Mouse (Mus musculus) cerebellum, adult 2 months (tissue): ENCODE results near the gene Msx1. TPM values are rescaled to one million over a fixed set of nuclear protein-coding genes. Genes with fewer than 3 reads are reported as not detected.

Experiments used
- DNase-seq, 2 experiments: peaks; one replicate each; pipeline ENCODE4 v3.0.0; 2021
- H3K27ac ChIP-seq: fragments of 200-500 bp; 2 replicates; pipeline ENCODE4 v1.5.1; 2012; ENCODE audit warnings: low read length, control low read depth, inconsistent platforms; ENCODE audit not compliant: insufficient read depth
- H3K27me3 ChIP-seq: fragments of 200-500 bp; 2 replicates; pipeline ENCODE4 v1.6.1; 2012; ENCODE audit warnings: inconsistent platforms, mild to moderate bottlenecking, low read length, moderate library complexity; ENCODE audit not compliant: control insufficient read depth, insufficient read depth
- H3K4me1 ChIP-seq: fragments of 200-500 bp; 2 replicates; pipeline ENCODE4 v1.6.1; 2011; ENCODE audit warnings: low read length; ENCODE audit not compliant: control insufficient read depth, insufficient read depth
- H3K4me3 ChIP-seq: fragments of 200-500 bp; replicated peaks from 2 replicates; pipeline ENCODE3; 2011; ENCODE audit warnings: mild to moderate bottlenecking, low read depth, low read length, control low read depth; ENCODE audit not compliant: insufficient read depth
- CTCF ChIP-seq: fragments of 200-500 bp; IDR thresholded peaks from 2 replicates; pipeline ENCODE4 v1.5.1; 2011; ENCODE audit warnings: low read depth, mild to moderate bottlenecking, control low read depth, low read length, moderate library complexity, borderline replicate concordance; ENCODE audit not compliant: insufficient read depth
- POLR2A ChIP-seq: fragments of 200-500 bp; IDR thresholded peaks from 2 replicates; pipeline ENCODE4 v1.6.1; 2011; ENCODE audit warnings: low read length, control low read depth, borderline replicate concordance; ENCODE audit not compliant: insufficient read depth
- WGBS: fragments of 180-500 bp; shearing (Covaris S2); methylation state at CpG from one replicate; pipeline ENCODE4 v1.1.7; 2018; 5-methylcytosine and 5-hydroxymethylcytosine counted together
- polyA plus RNA-seq: library from polyadenylated mRNA; depleted of rRNA; stranded (reverse); fragments of >200 nt; gene quantifications from 2 replicates; pipeline ENCODE4 v1.2.3, GENCODE M21; 2012; rRNA removed

Msx1 gene
- 3.4 and 7.1 TPM in 2 replicates for polyA plus RNA-seq

DNA sequence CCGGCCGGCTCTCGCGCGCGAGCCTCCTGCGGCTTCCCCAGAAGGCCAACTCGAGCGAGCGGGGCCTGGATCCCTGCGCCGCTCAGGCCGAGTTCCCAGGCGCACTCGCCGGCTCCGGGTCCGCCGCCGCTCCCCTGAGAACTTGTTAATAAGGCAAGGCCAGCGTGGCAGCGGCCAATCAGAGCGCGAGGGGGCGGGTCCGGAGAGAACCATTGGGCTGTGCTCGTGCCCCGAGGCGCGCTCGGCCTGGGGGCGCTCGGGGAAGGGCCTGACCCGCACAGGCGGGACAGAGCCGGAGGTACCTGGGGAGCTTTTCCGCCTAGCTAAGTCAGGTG, at the start of gene Msx1:
Gene Msx1, minus strand, starts transcription at position 123 of the 335 bp plus-strand sequence.
- under 1% methylated on average over 37 of the region's 37 CpGs for WGBS
- DNase-seq = peak; percentile 45 to 53
- H3K4me1 ChIP-seq = no peaks in the 10 kb centered on the region
- H3K4me3 ChIP-seq = peak within 1 kb of the TSS; percentile 43
- H3K27me3 ChIP-seq = peaks cover 36% of the 10 kb centered on the region; the same call in 1 of the 2 replicates
- no peak within 1 kb of the TSS for H3K27ac ChIP-seq
- TF ChIP-seq CTCF (no peak), POLR2A (no peak)

GRCm38 (mm10) chr5:37865471-37865870, 41.1 kb upstream of the Msx1 start:
- Histone ChIP-seq H3K27me3 (no peaks in the 10 kb centered on the region; the same call in 1 of the 2 replicates), H3K4me1 (peaks cover 8% of the 10 kb centered on the region), H3K4me3 (no peak overlapping the region), H3K27ac (no peak overlapping the region)
- 18% methylated on average over 6 of the region's 6 CpGs for WGBS
- DNase-seq = no peak
- TF ChIP-seq CTCF = no peak

GRCm38 (mm10) chr5:37864309-37864708, 39.9 kb upstream of the Msx1 start:
- TF ChIP-seq CTCF (no peak), POLR2A (no peak)
- Histone ChIP-seq H3K4me3 (no peak overlapping the region), H3K27ac (no peak overlapping the region), H3K27me3 (no peaks in the 10 kb centered on the region; the same call in 1 of the 2 replicates), H3K4me1 (peaks cover 19% of the 10 kb centered on the region)
- no peak for DNase-seq
- WGBS = 91% methylated on average over 2 of the region's 2 CpGs

DNA sequence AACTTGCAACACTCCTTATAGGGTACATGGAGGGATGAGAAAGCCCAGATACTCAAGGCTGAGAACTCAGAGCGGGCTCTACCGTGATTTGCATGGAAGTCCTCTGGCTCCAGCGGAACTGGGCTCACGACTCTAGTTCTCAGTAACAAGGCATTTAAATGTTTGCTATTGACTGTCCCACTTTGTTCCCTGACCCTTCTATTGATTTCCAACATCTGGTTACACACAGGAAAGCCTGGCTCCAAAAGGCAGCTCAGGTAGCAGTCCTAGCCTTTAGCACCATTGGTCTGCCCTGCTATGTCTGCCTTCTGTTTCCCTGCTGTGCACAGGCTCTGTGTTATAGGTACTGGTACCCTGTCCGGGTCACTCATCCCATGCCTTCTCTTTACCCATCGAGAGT, 36.5 kb upstream of the Msx1 start:
- no peak for DNase-seq
- 81% methylated on average over 6 of the region's 6 CpGs for WGBS
- peaks cover 21% of the 10 kb centered on the region for H3K4me1 ChIP-seq
- no peak for TF ChIP-seq POLR2A
- no peak for TF ChIP-seq CTCF
- H3K27ac ChIP-seq = no peak overlapping the region
- H3K4me3 ChIP-seq = no peak overlapping the region
- no peaks in the 10 kb centered on the region; the same call in 1 of the 2 replicates for H3K27me3 ChIP-seq

GRCm38 (mm10) chr5:37860151-37860721, 35.9 kb upstream of the Msx1 start:
- TF ChIP-seq POLR2A (no peak), CTCF (no peak)
- DNase-seq = peak; percentile 50 to 68
- Histone ChIP-seq H3K27ac (no peak overlapping the region), H3K4me3 (no peak overlapping the region), H3K27me3 (no peaks in the 10 kb centered on the region; the same call in 1 of the 2 replicates), H3K4me1 (peaks cover 21% of the 10 kb centered on the region)
- WGBS = 8% methylated on average over 7 of the region's 7 CpGs

- no peak overlapping the region for H3K4me3 ChIP-seq
- peaks cover 21% of the 10 kb centered on the region for H3K4me1 ChIP-seq
- TF ChIP-seq POLR2A (no peak), CTCF (no peak)
- no peak for DNase-seq
- no peak overlapping the region for H3K27ac ChIP-seq
- WGBS = 44% methylated on average over 14 of the region's 14 CpGs
- H3K27me3 ChIP-seq = peaks cover 2% of the 10 kb centered on the region; the same call in 1 of the 2 replicates
Measured at GRCm38 (mm10) chr5:37857763-37858545, 33.6 kb upstream of the Msx1 start.

DNA sequence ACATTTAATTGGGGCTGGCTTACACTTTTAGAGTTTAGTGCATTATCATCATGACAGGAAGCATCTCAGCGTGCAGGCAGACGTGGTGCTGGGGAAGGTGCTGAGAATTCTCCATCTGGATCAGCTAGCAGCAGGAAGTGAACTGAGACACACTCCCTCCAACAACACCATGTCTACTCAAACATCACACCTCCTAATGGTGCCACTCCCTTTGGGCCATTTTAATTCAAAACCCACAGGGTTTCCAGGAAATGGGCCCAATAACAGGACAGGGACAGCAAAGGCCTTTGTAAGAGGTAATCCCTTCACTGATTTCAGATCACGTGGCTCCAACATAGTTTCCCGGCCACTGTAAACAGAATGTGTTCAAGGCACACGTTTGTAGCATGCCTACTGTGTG, 31.7 kb upstream of the Msx1 start:
- WGBS = 73% methylated on average over 5 of the region's 5 CpGs
- Histone ChIP-seq H3K4me3 (no peak overlapping the region), H3K27ac (no peak overlapping the region), H3K4me1 (peaks cover 18% of the 10 kb centered on the region), H3K27me3 (peaks cover 2% of the 10 kb centered on the region; the same call in 1 of the 2 replicates)
- DNase-seq = no peak
- TF ChIP-seq POLR2A = no peak
- TF ChIP-seq CTCF = no peak

- H3K4me3 ChIP-seq = no peak overlapping the region
- H3K4me1 ChIP-seq = peaks cover 1% of the 10 kb centered on the region; the same call in 1 of the 2 replicates
- TF ChIP-seq CTCF = no peak
- TF ChIP-seq POLR2A = no peak
- 78% methylated on average over 6 of the region's 6 CpGs for WGBS
- H3K27me3 ChIP-seq = peaks cover 2% of the 10 kb centered on the region; the same call in 1 of the 2 replicates
- DNase-seq = no peak
- no peak overlapping the region for H3K27ac ChIP-seq
Measured at GRCm38 (mm10) chr5:37854233-37854632, 29.9 kb upstream of the Msx1 start.
